Mouse (Mus musculus) gonadal fat pad, adult 2 months (tissue): ENCODE measurements around the gene Iqcf3. TPM values are rescaled to one million over a fixed set of nuclear protein-coding genes. Genes with fewer than 3 reads are reported as not detected.

Experiments
- DNase-seq: peaks from one replicate; pipeline ENCODE4 v3.0.0-alpha.2; 2012; ENCODE audit warnings: low read depth
- polyA plus RNA-seq: library from polyadenylated mRNA; depleted of rRNA; stranded (reverse); fragments of >200 nt; gene quantifications from 2 replicates; pipeline ENCODE4 v1.2.3, GENCODE M21; 2012; rRNA removed

Iqcf3 gene
- polyA plus RNA-seq, 1 experiment = 2.6 TPM

GRCm38 (mm10) chr9:106453271-106454070, 108.0 kb downstream of the Iqcf3 start, which contains the start of gene Pcbp4:
Pcbp4 (plus strand) TSS chr9:106453291.
- no peak for DNase-seq

Other genes starting within 250 kb of the Iqcf3 start
- 43.8 and 53.6 TPM in 2 replicates for gene Dusp7, start 193.0 kb downstream of the Iqcf3 start, polyA plus RNA-seq
- 567 and 580 TPM in 2 replicates for gene Rpl29, start 132.2 kb downstream of the Iqcf3 start, polyA plus RNA-seq
- gene Acy1, start 123.3 kb downstream of the Iqcf3 start, polyA plus RNA-seq = 14.1 and 18.7 TPM in 2 replicates
- gene Abhd14b, start 114.2 kb downstream of the Iqcf3 start, polyA plus RNA-seq = 133 and 140 TPM in 2 replicates
- 26.9 and 36.5 TPM in 2 replicates for gene Abhd14a, start 114.0 kb downstream of the Iqcf3 start, polyA plus RNA-seq
- gene Pcbp4, start 108.3 kb downstream of the Iqcf3 start, polyA plus RNA-seq = 51.1 and 53.6 TPM in 2 replicates
- gene Gpr62, start 95.7 kb downstream of the Iqcf3 start, polyA plus RNA-seq = 0.35 and 0.36 TPM in 2 replicates
- 21.8 and 27.9 TPM in 2 replicates for gene Rrp9, start 85.7 kb downstream of the Iqcf3 start, polyA plus RNA-seq
- gene Parp3, start 84.7 kb downstream of the Iqcf3 start, polyA plus RNA-seq = 60.9 and 103 TPM in 2 replicates
- 1.6 and 3.0 TPM in 2 replicates for gene Iqcf1, start 61.7 kb downstream of the Iqcf3 start, polyA plus RNA-seq
- 1.8 and 2.1 TPM in 2 replicates for gene Iqcf5, start 47.1 kb downstream of the Iqcf3 start, polyA plus RNA-seq
- gene Iqcf4, start 9.4 kb upstream of the Iqcf3 start, polyA plus RNA-seq = 0.89 and 1.3 TPM in 2 replicates
- 0.41 TPM in 1 of 2 replicates, not detected in the other for gene Iqcf6, start 65.0 kb upstream of the Iqcf3 start, polyA plus RNA-seq
- gene Grm2, start 94.5 kb upstream of the Iqcf3 start, polyA plus RNA-seq = not detected in 2 replicates
- gene Tex264, start 124.3 kb upstream of the Iqcf3 start, polyA plus RNA-seq = 103 and 126 TPM in 2 replicates
- gene Rad54l2, start 227.6 kb upstream of the Iqcf3 start, polyA plus RNA-seq = 23.7 and 24.8 TPM in 2 replicates